Mouse (Mus musculus) heart, postnatal 0 days (tissue): Measurements from ENCODE around the gene Cars2. TPM values are rescaled to one million over a fixed set of nuclear protein-coding genes. Genes with fewer than 3 reads are reported as not detected.

Experiments
- ATAC-seq: fragments of 200-750 bp; cut with Nextera tagmentation; 2 replicates; pipeline ENCODE4 v1.8.0; 2017; ENCODE audit warnings: low read depth, moderate number of reproducible peaks, moderate library complexity; ENCODE audit not compliant: insufficient read depth
- DNase-seq: peaks from one replicate; pipeline ENCODE4 v3.0.0-alpha.2; 2016; ENCODE audit warnings: low spot score
- H3K27ac ChIP-seq: fragments of 300-500 bp; sonication (generic); 2 replicates; pipeline ENCODE4 v1.5.1; 2014; ENCODE audit warnings: low read depth, mild to moderate bottlenecking
- H3K27me3 ChIP-seq: fragments of 300-500 bp; sonication (generic); 2 replicates; pipeline ENCODE4 v1.6.1; 2014; ENCODE audit warnings: low read length, mixed read lengths; ENCODE audit not compliant: control insufficient read depth, insufficient read depth
- H3K36me3 ChIP-seq: fragments of 300-500 bp; sonication (generic); replicated peaks from 2 replicates; pipeline ENCODE4 v1.6.1; 2014; ENCODE audit warnings: low read length, mixed read lengths; ENCODE audit not compliant: control insufficient read depth, insufficient read depth
- H3K4me1 ChIP-seq: fragments of 300-500 bp; sonication (generic); 2 replicates; pipeline ENCODE4 v1.6.1; 2014; ENCODE audit warnings: antibody characterized with exemption; ENCODE audit not compliant: control insufficient read depth, insufficient read depth
- H3K4me2 ChIP-seq: fragments of 300-500 bp; sonication (generic); 2 replicates; pipeline ENCODE4 v1.6.1; 2014; ENCODE audit warnings: low read depth, mild to moderate bottlenecking, low read length, moderate library complexity
- H3K4me3 ChIP-seq: fragments of 300-500 bp; sonication (generic); 2 replicates; pipeline ENCODE4 v1.5.1; 2014; ENCODE audit warnings: low read depth, low read length
- H3K9ac ChIP-seq: fragments of 300-500 bp; sonication (generic); replicated peaks from 2 replicates; pipeline ENCODE4 v1.6.1; 2014; ENCODE audit warnings: low read depth, low read length, mixed read lengths
- H3K9me3 ChIP-seq: fragments of 300-500 bp; sonication (generic); replicated peaks from 2 replicates; pipeline ENCODE4 v1.6.1; 2016; ENCODE audit warnings: low read length; ENCODE audit not compliant: control insufficient read depth
- CTCF ChIP-seq: IDR thresholded peaks from 2 replicates; pipeline ENCODE4 v1.5.1; 2016; ENCODE audit warnings: antibody characterized with exemption, control low read depth, low read depth
- EP300 ChIP-seq: IDR thresholded peaks from 2 replicates; pipeline ENCODE4 v1.6.1; 2016; ENCODE audit warnings: antibody characterized with exemption, low read depth
- WGBS: fragments of 180-500 bp; shearing (Covaris S2); extraction: QIAGEN DNeasy Blood & Tissue Kit; methylation state at CpG from one replicate; pipeline ENCODE4 v1.1.7; 2014; 5-methylcytosine and 5-hydroxymethylcytosine counted together
- polyA plus RNA-seq: library from polyadenylated mRNA; unstranded; fragments of >200 nt; fragmentation: Nextera tagmentation; extraction: Ambion mirVana; gene quantifications from 2 replicates; pipeline ENCODE4 v1.2.1, GENCODE M21; 2015
- total RNA-seq: library from RNA; depleted of rRNA; stranded (reverse); fragments of >200 nt; gene quantifications from 2 replicates; pipeline ENCODE4 v1.2.3, GENCODE M21; 2014; ENCODE audit warnings: low replicate concordance

Gene Cars2
- total and polyA plus RNA-seq, 2 experiments from 2014 or later: 21.2 to 40.1 TPM

GRCm38 (mm10) chr8:11476338-11477177 lies 74.0 kb downstream of the Cars2 start:
- no peaks in the 10 kb centered on the region for H3K27me3 ChIP-seq
- ATAC-seq: peak; percentile 24
- peak overlapping the region; percentile 73 for H3K4me3 ChIP-seq
- no peaks in the 10 kb centered on the region for H3K36me3 ChIP-seq
- H3K27ac ChIP-seq: peak overlapping the region; percentile 97
- H3K9ac ChIP-seq: peak overlapping the region; percentile 70
- H3K9me3 ChIP-seq: no peaks in the 10 kb centered on the region
- peaks cover 39% of the 10 kb centered on the region for H3K4me1 ChIP-seq
- DNase-seq: peak; percentile 94
- TF ChIP-seq CTCF (no peak), EP300 (no peak)
- WGBS: 9% methylated on average over 24 of the region's 24 CpGs
- H3K4me2 ChIP-seq: peak overlapping the region; percentile 94

- Histone ChIP-seq H3K27ac (peak overlapping the region; percentile 97), H3K9ac (peak overlapping the region; percentile 70), H3K4me1 (peaks cover 42% of the 10 kb centered on the region), H3K4me2 (peak overlapping the region; percentile 94), H3K9me3 (no peaks in the 10 kb centered on the region), H3K36me3 (no peaks in the 10 kb centered on the region), H3K27me3 (no peaks in the 10 kb centered on the region), H3K4me3 (peak overlapping the region; percentile 73)
- DNase-seq (no peak), ATAC-seq (no peak)
- 19% methylated on average over 2 of the region's 2 CpGs for WGBS
- TF ChIP-seq CTCF: no peak
- TF ChIP-seq EP300: no peak
Measured at GRCm38 (mm10) chr8:11475876-11476275, 74.7 kb downstream of the Cars2 start.

GRCm38 (mm10) chr8:11475397-11475796 lies 75.2 kb downstream of the Cars2 start:
- H3K4me3 ChIP-seq: peak overlapping the region; percentile 31
- DNase-seq (no peak), ATAC-seq (no peak)
- peak overlapping the region; percentile 94 for H3K4me2 ChIP-seq
- H3K9ac ChIP-seq: peak overlapping the region; percentile 30
- no peaks in the 10 kb centered on the region for H3K36me3 ChIP-seq
- no peaks in the 10 kb centered on the region for H3K27me3 ChIP-seq
- 13% methylated on average over 9 of the region's 10 CpGs for WGBS
- H3K9me3 ChIP-seq: no peaks in the 10 kb centered on the region
- TF ChIP-seq CTCF: no peak
- TF ChIP-seq EP300: no peak
- H3K27ac ChIP-seq: peak overlapping the region; percentile 97
- peaks cover 44% of the 10 kb centered on the region for H3K4me1 ChIP-seq

GRCm38 (mm10) chr8:11473072-11473471 lies 77.5 kb downstream of the Cars2 start:
- peaks cover 3% of the 10 kb centered on the region; the same call in 1 of the 2 replicates for H3K36me3 ChIP-seq
- WGBS: 14% methylated on average over 4 of the region's 4 CpGs
- peak overlapping the region; percentile 97 for H3K27ac ChIP-seq
- H3K4me1 ChIP-seq: peaks cover 44% of the 10 kb centered on the region
- ATAC-seq (peak; percentile 30), DNase-seq (peak; percentile 69)
- TF ChIP-seq CTCF: no peak
- no peak for TF ChIP-seq EP300
- H3K9me3 ChIP-seq: no peaks in the 10 kb centered on the region
- H3K9ac ChIP-seq: peak overlapping the region; percentile 45
- H3K27me3 ChIP-seq: no peaks in the 10 kb centered on the region
- no peak overlapping the region for H3K4me3 ChIP-seq
- H3K4me2 ChIP-seq: peak overlapping the region; percentile 94; the same call in 1 of the 2 replicates

- Histone ChIP-seq H3K4me1 (peaks cover 41% of the 10 kb centered on the region), H3K4me3 (no peak overlapping the region), H3K4me2 (no peak overlapping the region), H3K9ac (no peak overlapping the region), H3K9me3 (peaks cover 5% of the 10 kb centered on the region; the same call in 1 of the 2 replicates), H3K27ac (peak overlapping the region; percentile 43; the same call in 1 of the 2 replicates), H3K27me3 (no peaks in the 10 kb centered on the region), H3K36me3 (peaks cover 14% of the 10 kb centered on the region)
- ATAC-seq (no peak), DNase-seq (no peak)
- TF ChIP-seq CTCF (no peak), EP300 (no peak)
- WGBS: 54% methylated on average over 8 of the region's 8 CpGs
Measured at GRCm38 (mm10) chr8:11471309-11471708, 79.3 kb downstream of the Cars2 start.

- H3K4me2 ChIP-seq: no peak overlapping the region
- H3K4me3 ChIP-seq: no peak overlapping the region
- no peaks in the 10 kb centered on the region for H3K27me3 ChIP-seq
- TF ChIP-seq EP300 (no peak), CTCF (no peak)
- 76% methylated on average over 7 of the region's 7 CpGs for WGBS
- ATAC-seq: no peak
- H3K9me3 ChIP-seq: peaks cover 5% of the 10 kb centered on the region; the same call in 1 of the 2 replicates
- no peak for DNase-seq
- H3K4me1 ChIP-seq: peaks cover 37% of the 10 kb centered on the region
- no peak overlapping the region; the same call in 1 of the 2 replicates for H3K9ac ChIP-seq
- peaks cover 14% of the 10 kb centered on the region for H3K36me3 ChIP-seq
- H3K27ac ChIP-seq: peak overlapping the region; percentile 43
Measured at GRCm38 (mm10) chr8:11470694-11471093, 79.9 kb downstream of the Cars2 start.
